Mouse (Mus musculus) MEL (cell line): ENCODE measurements around the gene 4933402J07Rik. TPM values are rescaled to one million over a fixed set of nuclear protein-coding genes. Genes with fewer than 3 reads are reported as not detected.
A peak's percentile ranks its signal among the peaks of the same experiment; 100 is the strongest.

Experiments
- DNase-seq: peaks from one replicate; pipeline ENCODE4 v3.0.0; 2011; ENCODE audit warnings: low read depth, low spot score
- H3K27ac ChIP-seq: 2 replicates; pipeline ENCODE4 v1.5.1; 2012; ENCODE audit warnings: low read depth, mild to moderate bottlenecking, control low read depth, low read length, moderate library complexity; ENCODE audit not compliant: control insufficient read depth
- H3K27me3 ChIP-seq, 2 experiments: fragments of 150-350 bp in 1 of 2; sonication (generic) in 1 of 2; 2 replicates each; pipeline ENCODE4 v1.6.1; 2012; ENCODE audit warnings: low read length in 2 of 2, mild to moderate bottlenecking in 2 of 2, improper control_type of control experiment in 1 of 2, moderate library complexity in 1 of 2; ENCODE audit not compliant: insufficient read depth in 2 of 2, control insufficient read depth in 1 of 2
- H3K36me3 ChIP-seq, 2 experiments: 2 replicates each; pipeline ENCODE4 v1.6.1; 2012 to 2014; ENCODE audit warnings: low read length in 2 of 2, improper control_type of control experiment in 1 of 2, inconsistent platforms in 1 of 2, mild to moderate bottlenecking in 1 of 2; ENCODE audit not compliant: insufficient read depth in 2 of 2, control insufficient read depth in 1 of 2
- H3K4me1 ChIP-seq, 2 experiments: fragments of 150-350 bp in 1 of 2; sonication (generic) in 1 of 2; 2 replicates each; pipeline ENCODE4 v1.6.1; 2012; ENCODE audit warnings: low read length in 2 of 2, improper control_type of control experiment in 1 of 2, mild to moderate bottlenecking in 1 of 2; ENCODE audit not compliant: insufficient read depth in 2 of 2, control insufficient read depth in 1 of 2
- H3K4me3 ChIP-seq, 2 experiments: fragments of 150-350 bp in 1 of 2; sonication (generic) in 1 of 2; 2 replicates each; pipeline ENCODE4 v1.5.1; 2012; ENCODE audit warnings: low read depth in 2 of 2, low read length in 2 of 2, mild to moderate bottlenecking in 2 of 2, moderate library complexity in 2 of 2, control low read depth in 1 of 2, improper control_type of control experiment in 1 of 2; ENCODE audit not compliant: control insufficient read depth in 1 of 2, insufficient read depth in 1 of 2
- H3K79me2 ChIP-seq: 2 replicates; pipeline ENCODE4 v1.6.1; 2012; ENCODE audit warnings: mild to moderate bottlenecking, low read length, moderate library complexity; ENCODE audit not compliant: control insufficient read depth, poor library complexity, insufficient read depth
- H3K9ac ChIP-seq: 2 replicates; pipeline ENCODE4 v1.6.1; 2012; ENCODE audit warnings: low read depth, mild to moderate bottlenecking, control low read depth, low read length, moderate library complexity; ENCODE audit not compliant: control insufficient read depth, poor library complexity, severe bottlenecking
- H3K9me3 ChIP-seq: fragments of 150-350 bp; sonication (generic); replicated peaks from 2 replicates; pipeline ENCODE4 v1.6.1; 2012; ENCODE audit warnings: mild to moderate bottlenecking, low read length, improper control_type of control experiment, moderate library complexity; ENCODE audit not compliant: insufficient read depth
- CHD1 ChIP-seq: IDR thresholded peaks from 2 replicates; pipeline ENCODE4 v1.6.1; 2012; ENCODE audit warnings: low read depth, mild to moderate bottlenecking, inconsistent platforms, low read length, improper control_type of control experiment
- CHD2 ChIP-seq: IDR thresholded peaks from 2 replicates; pipeline ENCODE4 v1.6.1; 2011; ENCODE audit warnings: low read length, improper control_type of control experiment
- CTCF ChIP-seq, 3 experiments: IDR thresholded peaks in 2 of 3; conservative IDR thresholded peaks in 1 of 3; 2 replicates each; pipeline ENCODE4 v1.5.1; 2011 to 2012; ENCODE audit warnings: low read length in 3 of 3, low read depth in 2 of 3, mild to moderate bottlenecking in 2 of 3, improper control_type of control experiment in 1 of 3, inconsistent platforms in 1 of 3, mixed read lengths in 1 of 3, moderate library complexity in 1 of 3; ENCODE audit not compliant: control insufficient read depth in 1 of 3, insufficient read depth in 1 of 3, poor library complexity in 1 of 3, severe bottlenecking in 1 of 3
- E2F4 ChIP-seq: IDR thresholded peaks from 2 replicates; pipeline ENCODE4 v1.6.1; 2011; ENCODE audit warnings: low read depth, low read length, improper control_type of control experiment, borderline replicate concordance
- ELF1 ChIP-seq: IDR thresholded peaks from 2 replicates; pipeline ENCODE4 v1.6.1; 2014; ENCODE audit warnings: low read depth, mild to moderate bottlenecking, inconsistent platforms, low read length, improper control_type of control experiment, moderate library complexity
- ETS1 ChIP-seq: IDR thresholded peaks from 2 replicates; pipeline ENCODE4 v1.6.1; 2012; ENCODE audit warnings: low read depth, mild to moderate bottlenecking, inconsistent platforms, low read length, improper control_type of control experiment, moderate library complexity
- GABPA ChIP-seq: IDR thresholded peaks from 2 replicates; pipeline ENCODE4 v1.6.1; 2012; ENCODE audit warnings: low read depth, mild to moderate bottlenecking, inconsistent platforms, low read length, improper control_type of control experiment, moderate library complexity
- KAT2A ChIP-seq: conservative IDR thresholded peaks from 2 replicates; pipeline ENCODE4 v1.6.1; 2012; ENCODE audit warnings: low read depth, low read length, improper control_type of control experiment, inconsistent platforms
- MAFK ChIP-seq: IDR thresholded peaks from 2 replicates; pipeline ENCODE4 v1.6.1; 2011; ENCODE audit warnings: low read depth, mild to moderate bottlenecking, low read length, improper control_type of control experiment, borderline replicate concordance
- MAZ ChIP-seq: IDR thresholded peaks from 2 replicates; pipeline ENCODE4 v1.6.1; 2012; ENCODE audit warnings: low read depth, mild to moderate bottlenecking, inconsistent platforms, low read length, improper control_type of control experiment
- MEF2A ChIP-seq: IDR thresholded peaks from 2 replicates; pipeline ENCODE4 v1.6.1; 2014; ENCODE audit warnings: low read depth, mild to moderate bottlenecking, inconsistent platforms, low read length, improper control_type of control experiment; ENCODE audit not compliant: poor library complexity, insufficient replicate concordance, severe bottlenecking; ENCODE audit errors: extremely low read depth
- MXI1 ChIP-seq: IDR thresholded peaks from 2 replicates; pipeline ENCODE4 v1.6.1; 2011; ENCODE audit warnings: mild to moderate bottlenecking, low read depth, low read length, improper control_type of control experiment
- MYB ChIP-seq: IDR thresholded peaks from 2 replicates; pipeline ENCODE4 v1.6.1; 2011; ENCODE audit warnings: mild to moderate bottlenecking, low read depth, low read length, improper control_type of control experiment
- NELFE ChIP-seq: IDR thresholded peaks from 2 replicates; pipeline ENCODE4 v1.6.1; 2011; ENCODE audit warnings: low read depth, low read length, improper control_type of control experiment
- POLR2A ChIP-seq, 2 experiments: IDR thresholded peaks; 2 replicates each; pipeline ENCODE4 v1.6.1; 2011 to 2012; ENCODE audit warnings: low read length in 2 of 2, mild to moderate bottlenecking in 2 of 2, control low read depth in 1 of 2, improper control_type of control experiment in 1 of 2, low read depth in 1 of 2, moderate library complexity in 1 of 2; ENCODE audit not compliant: control insufficient read depth in 1 of 2, insufficient read depth in 1 of 2, poor library complexity in 1 of 2
- RAD21 ChIP-seq: IDR thresholded peaks from 2 replicates; pipeline ENCODE4 v1.6.1; 2011; ENCODE audit warnings: mild to moderate bottlenecking, low read depth, low read length, improper control_type of control experiment
- SIN3A ChIP-seq: IDR thresholded peaks from 2 replicates; pipeline ENCODE4 v1.6.1; 2012; ENCODE audit warnings: low read length, improper control_type of control experiment, inconsistent platforms
- SMC3 ChIP-seq: IDR thresholded peaks from 2 replicates; pipeline ENCODE4 v1.6.1; 2011; ENCODE audit warnings: low read depth, low read length, improper control_type of control experiment
- TAL1 ChIP-seq: IDR thresholded peaks from 2 replicates; pipeline ENCODE4 v1.6.1; 2012; ENCODE audit warnings: mild to moderate bottlenecking, inconsistent platforms, low read length, moderate library complexity, mixed read lengths
- TBP ChIP-seq: IDR thresholded peaks from 2 replicates; pipeline ENCODE4 v1.8.0; 2011; ENCODE audit warnings: low read depth, low read length, improper control_type of control experiment
- TCF12 ChIP-seq: IDR thresholded peaks from 2 replicates; pipeline ENCODE4 v1.6.1; 2014; ENCODE audit warnings: low read depth, mild to moderate bottlenecking, inconsistent platforms, low read length, improper control_type of control experiment, moderate library complexity
- UBTF ChIP-seq: IDR thresholded peaks from 2 replicates; pipeline ENCODE4 v1.6.1; 2012; ENCODE audit warnings: low read depth, mild to moderate bottlenecking, inconsistent platforms, low read length, improper control_type of control experiment, moderate library complexity, borderline replicate concordance; ENCODE audit not compliant: insufficient read depth
- ZMIZ1 ChIP-seq: IDR thresholded peaks from 2 replicates; pipeline ENCODE4 v1.6.1; 2012; ENCODE audit warnings: low read depth, mild to moderate bottlenecking, inconsistent platforms, low read length, improper control_type of control experiment, moderate library complexity
- ZNF384 ChIP-seq: IDR thresholded peaks from 2 replicates; pipeline ENCODE4 v1.6.1; 2012; ENCODE audit warnings: low read depth, mild to moderate bottlenecking, inconsistent platforms, low read length, improper control_type of control experiment
- polyA plus RNA-seq, 2 experiments: library from polyadenylated mRNA; stranded (reverse) in 1 of 2; unstranded in 1 of 2; fragments of >175 nt in 1 of 2; fragments of >200 nt in 1 of 2; gene quantifications; 2 replicates each; pipeline versions ENCODE4 v1.2.1 to v1.2.4; 2012; ENCODE audit warnings: low replicate concordance in 2 of 2, low read depth in 1 of 2; ENCODE audit not compliant: insufficient read length in 2 of 2, insufficient read depth in 1 of 2, missing spikeins in 1 of 2
- total RNA-seq: library from RNA; depleted of rRNA; stranded (reverse); fragments of 300-350 nt; gene quantifications from 2 replicates; pipeline ENCODE4 v1.2.3, GENCODE M21; 2012

4933402J07Rik gene
- total and polyA plus RNA-seq, 3 experiments: not detected

- no peak for DNase-seq
- no peak overlapping the region for H3K27ac ChIP-seq
Observed at GRCm38 (mm10) chr8:87570880-87571279, 7.2 kb downstream of the 4933402J07Rik start.

GRCm38 (mm10) chr8:87594272-87594671 lies 30.6 kb downstream of the 4933402J07Rik start:
- Histone ChIP-seq H3K4me3 (no peak overlapping the region), H3K4me1 (no peaks in the 10 kb centered on the region), H3K36me3 (no peaks in the 10 kb centered on the region), H3K27me3 (no peaks in the 10 kb centered on the region), H3K79me2 (no peaks in the 10 kb centered on the region), H3K9ac (no peak overlapping the region), H3K27ac (no peak overlapping the region), H3K9me3 (no peaks in the 10 kb centered on the region)
- TF ChIP-seq CHD2 (no peak), ELF1 (no peak), TAL1 (no peak), ETS1 (no peak), MXI1 (no peak), ZMIZ1 (no peak), CTCF (IDR thresholded peaks at IDR 0.05 in 2 of 3, conservative IDR thresholded peaks at IDR 0.05 in 1 of 3; ENCODE audit: control insufficient read depth in 1 of 3, insufficient read depth in 1 of 3, low read depth in 2 of 3, low read length in 3 of 3, poor library complexity in 1 of 3, severe bottlenecking in 1 of 3) (peak; percentile 36 to 71 (median 46)), POLR2A (IDR thresholded peaks at IDR 0.05; ENCODE audit: control insufficient read depth in 1 of 2, insufficient read depth in 1 of 2, low read depth in 1 of 2, low read length in 2 of 2, poor library complexity in 1 of 2) (no peak), TCF12 (no peak), E2F4 (no peak), SMC3 (0 out of 2 replicates have a peak, but pooled peaks have one; percentile 24), SIN3A (no peak), GABPA (no peak), MYB (no peak), RAD21 (peak; percentile 46)
- DNase-seq: peak; percentile 22

More at GRCm38 (mm10) chr8:87570880-87571279, 7.2 kb downstream of the 4933402J07Rik start:
- H3K27me3 ChIP-seq: no peaks in the 10 kb centered on the region
- H3K4me1 ChIP-seq: no peaks in the 10 kb centered on the region
- H3K79me2 ChIP-seq: no peaks in the 10 kb centered on the region
- H3K9me3 ChIP-seq: no peaks in the 10 kb centered on the region
- H3K9ac ChIP-seq: no peak overlapping the region
- no peak overlapping the region for H3K4me3 ChIP-seq
- no peaks in the 10 kb centered on the region for H3K36me3 ChIP-seq
- TF ChIP-seq MAZ (no peak), ELF1 (no peak), CHD1 (no peak), MAFK (no peak), E2F4 (no peak), MEF2A (no peak), NELFE (no peak), MYB (no peak), KAT2A (no peak), SMC3 (no peak), CHD2 (no peak), ZNF384 (no peak), TBP (no peak), UBTF (no peak), MXI1 (no peak)
